23 mouse cellular contexts compared by ENCODE assay signal in the genomic region with DNA sequence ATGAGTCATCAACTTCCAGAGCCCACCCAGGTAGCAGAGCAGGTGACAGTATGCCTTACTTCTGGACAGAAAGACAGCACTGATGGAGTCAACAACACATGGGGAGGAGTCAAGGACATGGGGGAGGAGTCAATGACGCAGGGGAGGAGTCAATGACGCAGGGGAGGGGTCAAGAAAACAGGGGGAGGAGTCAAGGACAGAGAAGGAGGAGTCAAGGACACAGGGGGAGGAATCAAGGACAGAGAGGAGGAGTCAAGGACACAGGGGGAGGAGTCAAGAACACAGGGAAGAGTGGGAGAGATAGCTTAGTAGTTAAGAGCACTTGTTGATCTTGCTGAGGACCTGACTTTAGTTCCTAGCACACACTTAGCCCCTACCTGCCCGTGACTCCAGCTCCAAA.
"Had no signal": no experiment of that assay in that cellular context is flagged by ENCODE, and none has a peak within 500 bp of the region (broad histone marks: within the 10 kb centered on the region; RNA-seq: fewer than 3 reads in every experiment).

No protein-coding gene starts in this region.

- H3K4me1 ChIP-seq: limb, embryonic 13.5 days; liver, embryonic 12.5 days; midbrain, embryonic 12.5 days; neural tube, embryonic 13.5 days had no signal

- H3K4me2 ChIP-seq: limb, embryonic 13.5 days; liver, embryonic 12.5 days; liver, embryonic 15.5 days; lung, embryonic 15.5 days; midbrain, embryonic 12.5 days; neural tube, embryonic 13.5 days had no signal

- H3K27ac ChIP-seq: limb, embryonic 10.5 days; limb, embryonic 13.5 days; liver, embryonic 12.5 days; liver, embryonic 15.5 days; lung, embryonic 15.5 days; midbrain, embryonic 12.5 days; neural tube, embryonic 13.5 days had no signal

- H3K27me3 ChIP-seq: limb, embryonic 13.5 days; liver, embryonic 15.5 days; lung, embryonic 15.5 days; midbrain, embryonic 12.5 days; neural tube, embryonic 13.5 days had no signal

- DNase-seq: kidney, adult 18-20 months; kidney, adult 9 months; kidney, postnatal 14 days; kidney, postnatal 4 days; liver; lung, adult 18-20 months; lung, postnatal 10 days; lung, postnatal 36 days; right cerebral cortex, adult 18-20 months; right cerebral cortex, postnatal 14 days; right cerebral cortex, postnatal 4 days; thymus, adult 2 months; thymus, postnatal 14 days; thymus, postnatal 4 days had no signal

- H3K9me3 ChIP-seq: limb, embryonic 10.5 days; limb, embryonic 13.5 days; liver, embryonic 12.5 days; liver, embryonic 15.5 days; lung, embryonic 15.5 days; midbrain, embryonic 12.5 days; neural tube, embryonic 13.5 days had no signal

- ATAC-seq: liver, embryonic 12.5 days; midbrain, embryonic 16.5 days had no signal

- H3K4me3 ChIP-seq: limb, embryonic 10.5 days; limb, embryonic 13.5 days; liver, embryonic 12.5 days; liver, embryonic 15.5 days; lung, embryonic 15.5 days; midbrain, embryonic 12.5 days; myocyte; neural tube, embryonic 13.5 days had no signal

- H3K9ac ChIP-seq: limb, embryonic 13.5 days; liver, embryonic 12.5 days; liver, embryonic 15.5 days; lung, embryonic 15.5 days; midbrain, embryonic 12.5 days; neural tube, embryonic 13.5 days had no signal

- H3K36me3 ChIP-seq: limb, embryonic 10.5 days; limb, embryonic 13.5 days; liver, embryonic 12.5 days; liver, embryonic 15.5 days; lung, embryonic 15.5 days; midbrain, embryonic 12.5 days; neural tube, embryonic 13.5 days had no signal
